Mouse (Mus musculus): Measurements from ENCODE around the gene Tspoap1.

DNA sequence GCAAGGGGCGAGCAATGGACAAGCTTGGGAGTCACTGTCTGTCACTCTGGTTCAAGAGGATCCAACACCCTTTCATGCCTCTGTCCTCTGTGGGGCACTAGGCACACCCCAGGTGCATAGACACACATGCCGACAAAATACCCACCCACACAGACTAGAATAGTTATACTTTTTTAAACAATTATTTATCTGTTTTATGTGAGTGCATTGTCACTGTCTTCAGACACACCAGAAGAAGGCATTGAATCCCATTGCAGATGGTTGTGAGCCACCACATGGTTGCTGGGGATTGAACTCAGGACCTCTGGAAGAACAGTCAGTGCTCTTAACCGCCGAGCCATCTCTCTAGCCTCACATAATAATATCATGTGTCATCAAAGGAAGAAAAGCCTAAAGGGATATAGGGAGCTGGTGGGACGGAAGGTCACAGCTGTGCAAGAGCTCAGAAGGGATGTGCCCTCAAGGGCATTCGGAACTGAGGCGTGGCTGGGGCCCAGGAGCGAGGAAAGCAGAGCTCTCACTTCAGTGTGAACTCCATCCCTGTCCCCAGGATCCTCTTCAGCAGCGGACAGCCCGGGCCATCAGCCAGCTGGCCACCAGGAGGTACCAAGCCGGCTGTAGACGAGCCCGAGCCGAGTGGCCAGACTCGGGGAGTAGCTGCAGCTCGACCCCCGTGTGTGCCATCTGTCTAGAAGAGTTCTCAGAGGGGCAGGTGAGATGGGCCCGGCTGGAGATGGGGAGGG lies 31.3 kb upstream of the Tspoap1 start:
- TF ChIP-seq EP300 (IDR thresholded peaks at IDR 0.05) (no peak), CTCF (IDR thresholded peaks at IDR 0.05) (no peak)
